Mouse (Mus musculus) induced T-regulatory cell, adult 2 months (primary cell): ENCODE measurements around the gene Hrh2.

Source experiments
- DNase-seq: peaks from one replicate; pipeline ENCODE4 v3.0.0-alpha.2; 2012; ENCODE audit warnings: low read depth

Hrh2 gene

GRCm38 (mm10) chr13:54176406-54177020 lies 15.4 kb upstream of the Hrh2 start:
- no peak for DNase-seq

GRCm38 (mm10) chr13:54177346-54177745 lies 14.6 kb upstream of the Hrh2 start:
- DNase-seq: no peak

- no peak for DNase-seq
These were observed 13.3 kb upstream of the Hrh2 start for GRCm38 (mm10) chr13:54178647-54179046.

- no peak for DNase-seq
These were observed 12.0 kb upstream of the Hrh2 start for GRCm38 (mm10) chr13:54179971-54180370.

- no peak for DNase-seq
These were observed 11.5 kb upstream of the Hrh2 start for GRCm38 (mm10) chr13:54180461-54180860.

GRCm38 (mm10) chr13:54181318-54181717 lies 10.6 kb upstream of the Hrh2 start:
- no peak for DNase-seq

- DNase-seq: no peak
These were observed 10.0 kb upstream of the Hrh2 start for GRCm38 (mm10) chr13:54181947-54182346.

GRCm38 (mm10) chr13:54186394-54186793 lies 5.5 kb upstream of the Hrh2 start:
- peak; percentile 31 for DNase-seq

GRCm38 (mm10) chr13:54188190-54188706 lies 3.7 kb upstream of the Hrh2 start:
- peak; percentile 90 for DNase-seq

- peak; percentile 61 for DNase-seq
These were observed 2.0 kb upstream of the Hrh2 start for GRCm38 (mm10) chr13:54189896-54190295.

GRCm38 (mm10) chr13:54191181-54191580 lies 748 bp upstream of the Hrh2 start:
- DNase-seq: no peak

GRCm38 (mm10) chr13:54193580-54193979 lies 1.7 kb downstream of the Hrh2 start:
- no peak for DNase-seq

GRCm38 (mm10) chr13:54199000-54199399 lies 7.1 kb downstream of the Hrh2 start:
- no peak for DNase-seq

- DNase-seq: no peak
These were observed 10.5 kb downstream of the Hrh2 start for GRCm38 (mm10) chr13:54202458-54202857.

GRCm38 (mm10) chr13:54203419-54203818 lies 11.5 kb downstream of the Hrh2 start:
- DNase-seq: no peak

- DNase-seq: no peak
These were observed 13.3 kb downstream of the Hrh2 start for GRCm38 (mm10) chr13:54205195-54205594.

GRCm38 (mm10) chr13:54206140-54206753 lies 14.3 kb downstream of the Hrh2 start:
- no peak for DNase-seq

GRCm38 (mm10) chr13:54209476-54210253 lies 17.7 kb downstream of the Hrh2 start:
- peak; percentile 83 for DNase-seq

GRCm38 (mm10) chr13:54211528-54212488 lies 19.9 kb downstream of the Hrh2 start:
- DNase-seq: no peak

- DNase-seq: no peak
These were observed 20.6 kb downstream of the Hrh2 start for GRCm38 (mm10) chr13:54212516-54212915.

GRCm38 (mm10) chr13:54215266-54215665 lies 23.3 kb downstream of the Hrh2 start:
- DNase-seq: no peak
